Mouse (Mus musculus): ENCODE measurements around the gene Pla2g4f. TPM values are rescaled to one million over a fixed set of nuclear protein-coding genes. Genes with fewer than 3 reads are reported as not detected.

Pla2g4f gene
- polyA plus RNA-seq (2014; fragmentation: Nextera tagmentation; extraction: Ambion mirVana): not detected in 2 replicates

DNA sequence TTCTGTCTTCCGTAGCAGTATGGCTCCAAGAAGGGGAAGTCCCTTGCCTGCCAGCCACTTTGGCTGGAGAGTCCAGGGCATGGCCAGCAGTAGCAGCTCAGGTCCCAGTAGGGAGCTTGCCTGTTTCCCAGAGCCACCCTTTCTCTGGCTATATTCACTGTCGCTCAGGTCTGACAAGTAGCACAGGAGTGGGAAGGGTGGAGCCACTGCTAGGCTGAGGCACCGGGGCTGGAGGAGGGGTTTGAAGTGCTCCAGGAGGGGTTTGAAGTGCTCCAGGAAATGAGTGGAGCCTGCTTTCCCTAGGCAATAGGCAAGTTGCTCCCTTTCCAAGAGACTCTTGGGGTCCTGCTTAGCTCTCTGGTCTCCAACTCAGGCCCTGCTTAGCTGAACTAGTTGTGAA lies at the start of gene Pla2g4f:
Gene Pla2g4f, minus strand, starts transcription at position 190 of the 400 bp plus-strand sequence.
- Histone ChIP-seq H3K9ac (ENCODE audit: low read length) (no peak within 1 kb of the TSS), H3K36me3 (ENCODE audit: control insufficient read depth, insufficient read depth, low read length) (peaks cover 4% of the 10 kb centered on the region; the same call in 1 of the 2 replicates), H3K4me1 (ENCODE audit: control insufficient read depth, insufficient read depth, low read length) (no peaks in the 10 kb centered on the region), H3K4me3 (ENCODE audit: low read depth, low read length) (no peak within 1 kb of the TSS), H3K27me3 (ENCODE audit: control insufficient read depth, insufficient read depth, low read length) (no peaks in the 10 kb centered on the region), H3K9me3 (ENCODE audit: control insufficient read depth, low read length) (no peaks in the 10 kb centered on the region), H3K4me2 (no peak within 1 kb of the TSS), H3K27ac (ENCODE audit: low read depth, low read length) (no peak within 1 kb of the TSS)
- WGBS: 69% methylated on average over 3 of the region's 3 CpGs
- DNase-seq (ENCODE audit: low spot score, missing footprints) (no peak), ATAC-seq (ENCODE audit: low FRiP score) (no peak)

DNA sequence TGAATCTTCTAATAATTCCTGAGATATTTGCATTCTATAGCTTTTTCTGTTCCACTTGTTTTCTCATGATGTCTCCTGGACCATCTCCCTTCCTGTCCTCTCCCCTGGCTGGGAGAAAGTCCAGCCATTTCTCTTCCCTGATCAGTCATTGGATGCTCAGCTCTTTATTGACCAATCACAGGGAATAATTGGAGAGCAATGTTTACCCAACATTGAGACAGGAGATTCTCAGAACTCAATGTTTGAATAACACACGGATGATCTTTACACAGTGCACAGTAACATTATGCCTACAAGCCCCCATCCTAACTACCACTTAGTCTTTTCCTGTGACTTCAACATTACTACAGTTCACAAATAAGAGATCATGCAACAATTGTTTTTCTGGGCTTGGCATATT lies 46.5 kb upstream of the Pla2g4f start:
- DNase-seq (ENCODE audit: low spot score, missing footprints) (no peak), ATAC-seq (ENCODE audit: low FRiP score) (no peak)
- Histone ChIP-seq H3K4me2 (no peak overlapping the region), H3K27ac (ENCODE audit: low read depth, low read length) (no peak overlapping the region), H3K4me1 (ENCODE audit: control insufficient read depth, insufficient read depth, low read length) (no peaks in the 10 kb centered on the region), H3K9ac (ENCODE audit: low read length) (no peak overlapping the region), H3K4me3 (ENCODE audit: low read depth, low read length) (no peak overlapping the region), H3K36me3 (ENCODE audit: control insufficient read depth, insufficient read depth, low read length) (peaks cover 6% of the 10 kb centered on the region; the same call in 1 of the 2 replicates), H3K9me3 (ENCODE audit: control insufficient read depth, low read length) (no peaks in the 10 kb centered on the region), H3K27me3 (ENCODE audit: control insufficient read depth, insufficient read depth, low read length) (no peaks in the 10 kb centered on the region)
- WGBS: 88% methylated on average over 1 of the region's 1 CpGs

DNA sequence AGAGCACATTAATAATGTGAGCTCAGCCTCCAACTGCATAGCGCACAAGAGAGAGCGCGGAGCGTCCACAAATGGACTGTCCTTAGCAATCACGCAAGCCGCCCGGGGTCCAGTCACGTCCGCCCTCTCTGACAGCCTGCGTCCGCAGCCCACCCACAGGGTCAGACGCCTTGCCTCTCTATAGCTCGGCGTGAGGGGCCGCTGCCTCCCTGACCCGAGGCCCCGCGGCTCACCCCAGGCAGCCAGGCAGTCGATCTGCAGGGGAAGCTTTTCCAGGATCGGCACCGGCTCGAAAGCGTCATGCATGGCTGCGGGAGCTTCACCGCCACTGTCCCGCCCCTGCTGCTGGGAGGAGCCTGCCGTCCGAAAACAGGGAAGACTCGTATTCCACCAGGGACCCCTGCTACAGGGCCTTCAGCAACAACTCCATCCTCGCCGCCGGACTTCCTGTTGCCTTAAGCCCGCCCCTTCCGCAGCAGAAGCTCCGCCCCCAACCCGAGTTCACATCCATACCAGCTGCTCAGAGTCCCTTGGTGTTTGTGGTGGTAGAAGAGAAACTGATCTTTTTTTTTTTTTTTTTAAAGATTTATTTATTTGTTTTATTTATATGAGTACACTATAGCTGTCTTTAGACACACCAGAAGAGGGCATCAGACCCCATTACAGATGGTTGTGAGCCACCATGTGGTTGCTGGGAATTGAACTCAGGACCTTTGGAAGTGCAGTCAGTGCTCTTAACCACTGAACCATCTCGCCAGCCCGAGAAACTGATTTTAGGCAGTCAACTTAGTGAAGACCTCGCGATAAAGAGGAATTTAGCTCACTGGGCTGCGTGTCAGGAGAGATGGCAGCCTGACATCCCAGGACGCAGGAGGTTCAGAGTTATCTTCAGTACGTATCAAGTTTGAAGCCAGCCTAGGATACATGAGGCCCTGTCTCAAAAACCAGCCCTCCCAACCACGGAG lies 39.0 kb upstream of the Pla2g4f start, which contains the start of gene Vps39:
Gene Vps39, minus strand, starts transcription at position 456 of the 965 bp plus-strand sequence.
- ATAC-seq (ENCODE audit: low FRiP score): peak; percentile 98
- H3K4me2 ChIP-seq: peak within 1 kb of the TSS; percentile 74
- no peaks in the 10 kb centered on the region for H3K27me3 ChIP-seq (ENCODE audit: control insufficient read depth, insufficient read depth, low read length)
- H3K9me3 ChIP-seq (ENCODE audit: control insufficient read depth, low read length): no peaks in the 10 kb centered on the region
- peak; percentile 97 for DNase-seq (ENCODE audit: low spot score, missing footprints)
- H3K27ac ChIP-seq (ENCODE audit: low read depth, low read length): peak within 1 kb of the TSS; percentile 62; the same call in 1 of the 2 replicates
- H3K9ac ChIP-seq (ENCODE audit: low read length): peak within 1 kb of the TSS; percentile 88
- peaks cover 2% of the 10 kb centered on the region; the same call in 1 of the 2 replicates for H3K36me3 ChIP-seq (ENCODE audit: control insufficient read depth, insufficient read depth, low read length)
- 12% methylated on average over 36 of the region's 44 CpGs for WGBS
- peaks cover 11% of the 10 kb centered on the region; the same call in 1 of the 2 replicates for H3K4me1 ChIP-seq (ENCODE audit: control insufficient read depth, insufficient read depth, low read length)
- H3K4me3 ChIP-seq (ENCODE audit: low read depth, low read length): peak within 1 kb of the TSS; percentile 87

DNA sequence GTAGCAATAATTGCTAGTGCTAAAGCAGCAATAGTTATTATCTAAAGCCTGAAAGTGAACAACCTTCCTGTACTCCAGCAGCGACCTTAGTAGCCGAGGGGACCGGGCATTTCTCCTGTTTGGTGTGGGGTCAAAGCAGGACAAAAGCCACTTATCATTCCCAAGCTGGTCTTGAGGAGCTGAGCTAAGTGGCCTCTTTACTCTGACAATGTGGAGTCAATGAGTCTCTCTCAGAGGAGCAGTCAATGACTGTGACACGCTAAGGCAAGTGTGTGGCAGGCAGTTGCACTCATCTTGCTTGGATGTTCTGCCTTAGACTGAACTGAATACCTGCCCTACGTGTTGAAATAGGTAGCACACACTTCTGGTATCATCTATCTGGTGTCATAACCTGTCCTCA lies 37.4 kb upstream of the Pla2g4f start:
- ATAC-seq (ENCODE audit: low FRiP score) (no peak), DNase-seq (ENCODE audit: low spot score, missing footprints) (no peak)
- Histone ChIP-seq H3K9me3 (ENCODE audit: control insufficient read depth, low read length) (no peaks in the 10 kb centered on the region), H3K27me3 (ENCODE audit: control insufficient read depth, insufficient read depth, low read length) (no peaks in the 10 kb centered on the region), H3K9ac (ENCODE audit: low read length) (no peak overlapping the region), H3K36me3 (ENCODE audit: control insufficient read depth, insufficient read depth, low read length) (peaks cover 2% of the 10 kb centered on the region; the same call in 1 of the 2 replicates), H3K27ac (ENCODE audit: low read depth, low read length) (no peak overlapping the region), H3K4me3 (ENCODE audit: low read depth, low read length) (no peak overlapping the region), H3K4me1 (ENCODE audit: control insufficient read depth, insufficient read depth, low read length) (peaks cover 11% of the 10 kb centered on the region; the same call in 1 of the 2 replicates), H3K4me2 (no peak overlapping the region)
- WGBS: 84% methylated on average over 5 of the region's 5 CpGs

DNA sequence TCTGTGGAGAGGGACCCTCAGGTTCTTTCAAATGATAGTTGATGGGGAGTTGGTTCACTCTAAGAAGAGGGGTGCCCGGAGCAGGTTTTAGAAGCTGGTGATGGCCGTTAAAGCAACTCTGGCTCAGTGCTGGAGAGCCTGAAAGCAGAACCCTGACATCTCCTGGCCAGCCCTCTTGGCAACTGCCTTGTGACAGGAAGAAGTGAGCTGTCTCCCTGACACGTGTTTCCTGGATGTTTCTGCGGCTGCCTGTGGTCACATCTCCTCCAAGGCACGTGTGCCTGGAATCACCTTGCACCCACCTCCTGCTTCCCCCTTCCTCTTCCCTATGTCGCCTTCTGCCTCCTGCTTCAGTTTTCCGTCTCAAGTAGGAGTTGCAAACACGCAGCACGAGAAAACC lies 34.2 kb upstream of the Pla2g4f start:
- no peak for DNase-seq (ENCODE audit: low spot score, missing footprints)
- Histone ChIP-seq H3K27me3 (ENCODE audit: control insufficient read depth, insufficient read depth, low read length) (no peaks in the 10 kb centered on the region), H3K4me3 (ENCODE audit: low read depth, low read length) (no peak overlapping the region), H3K4me1 (ENCODE audit: control insufficient read depth, insufficient read depth, low read length) (peaks cover 11% of the 10 kb centered on the region; the same call in 1 of the 2 replicates), H3K9me3 (ENCODE audit: control insufficient read depth, low read length) (no peaks in the 10 kb centered on the region), H3K9ac (ENCODE audit: low read length) (no peak overlapping the region), H3K4me2 (no peak overlapping the region), H3K27ac (ENCODE audit: low read depth, low read length) (no peak overlapping the region), H3K36me3 (ENCODE audit: control insufficient read depth, insufficient read depth, low read length) (0 out of 2 replicates have a peak, but pooled peaks cover 2% of the 10 kb centered on the region)
- 86% methylated on average over 9 of the region's 9 CpGs for WGBS
- ATAC-seq (ENCODE audit: low FRiP score): no peak

DNA sequence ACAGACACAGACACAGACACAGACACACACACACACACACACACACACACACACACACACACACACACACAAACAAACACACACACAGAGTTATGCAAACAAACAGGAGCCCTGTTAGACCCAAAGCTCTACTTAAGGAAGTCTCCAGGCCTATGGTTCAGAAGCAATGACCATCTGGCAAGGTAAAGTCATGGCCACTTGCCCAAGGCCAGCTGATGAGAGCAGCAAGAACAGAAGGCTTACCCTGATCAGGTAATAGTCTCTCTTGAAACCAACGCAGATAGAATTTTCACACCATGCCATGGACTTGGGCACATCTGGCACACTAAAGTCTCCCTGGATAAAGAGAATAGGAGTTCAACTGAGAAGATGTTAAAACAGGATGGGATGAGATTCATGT lies 27.8 kb upstream of the Pla2g4f start:
- ATAC-seq (ENCODE audit: low FRiP score) (no peak), DNase-seq (ENCODE audit: low spot score, missing footprints) (no peak)
- Histone ChIP-seq H3K4me3 (ENCODE audit: low read depth, low read length) (no peak overlapping the region), H3K27me3 (ENCODE audit: control insufficient read depth, insufficient read depth, low read length) (no peaks in the 10 kb centered on the region), H3K9me3 (ENCODE audit: control insufficient read depth, low read length) (no peaks in the 10 kb centered on the region), H3K27ac (ENCODE audit: low read depth, low read length) (no peak overlapping the region), H3K4me2 (no peak overlapping the region), H3K9ac (ENCODE audit: low read length) (no peak overlapping the region), H3K36me3 (ENCODE audit: control insufficient read depth, insufficient read depth, low read length) (peaks cover 5% of the 10 kb centered on the region; the same call in 1 of the 2 replicates), H3K4me1 (ENCODE audit: control insufficient read depth, insufficient read depth, low read length) (no peaks in the 10 kb centered on the region)
- WGBS: 91% methylated on average over 1 of the region's 1 CpGs

DNA sequence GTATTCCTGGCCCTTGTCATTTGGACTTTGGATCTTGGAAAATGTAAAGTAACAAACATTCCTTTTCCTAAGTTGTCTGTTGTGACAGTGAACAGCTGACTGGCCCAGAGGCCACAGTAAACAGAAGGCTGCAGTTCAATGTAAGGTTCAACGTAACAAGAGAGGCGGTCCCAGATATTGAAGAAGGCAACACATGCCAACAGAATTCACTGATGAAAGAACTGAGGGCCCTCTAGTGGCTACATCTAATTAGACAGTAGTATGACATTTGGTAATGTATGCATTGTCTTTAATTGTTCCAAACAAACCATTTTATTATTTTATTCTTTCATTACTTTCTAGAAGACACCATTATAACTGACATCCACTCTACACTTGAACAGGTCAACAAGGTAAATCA lies 23.9 kb upstream of the Pla2g4f start:
- ATAC-seq (ENCODE audit: low FRiP score): no peak
- WGBS: 85% methylated on average over 2 of the region's 2 CpGs

DNA sequence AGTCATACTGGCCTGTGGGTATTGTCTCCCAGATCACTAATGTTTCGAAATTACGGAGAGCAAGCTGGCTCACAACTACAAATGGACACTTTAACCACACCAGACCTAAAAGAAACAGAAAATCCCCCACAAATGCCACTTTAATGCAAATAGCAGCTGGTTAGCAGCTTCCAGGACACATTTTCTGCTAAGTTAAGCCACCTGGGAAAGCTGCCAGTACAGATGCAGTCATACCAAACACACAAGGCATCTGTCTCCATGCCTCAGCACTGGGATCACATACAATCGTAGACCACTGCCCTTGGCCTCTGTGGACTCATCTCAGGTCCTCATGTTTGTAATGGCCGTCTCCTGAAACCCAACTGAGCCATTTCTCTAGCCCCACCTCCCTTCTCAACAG lies 17.6 kb upstream of the Pla2g4f start:
- no peak overlapping the region for H3K27ac ChIP-seq (ENCODE audit: low read depth, low read length)
- no peaks in the 10 kb centered on the region for H3K9me3 ChIP-seq (ENCODE audit: control insufficient read depth, low read length)
- H3K4me1 ChIP-seq (ENCODE audit: control insufficient read depth, insufficient read depth, low read length): no peaks in the 10 kb centered on the region
- no peak overlapping the region for H3K4me2 ChIP-seq
- no peak for DNase-seq (ENCODE audit: low spot score, missing footprints)
- peaks cover 11% of the 10 kb centered on the region; the same call in 1 of the 2 replicates for H3K36me3 ChIP-seq (ENCODE audit: control insufficient read depth, insufficient read depth, low read length)
- no peak overlapping the region for H3K4me3 ChIP-seq (ENCODE audit: low read depth, low read length)
- ATAC-seq (ENCODE audit: low FRiP score): no peak
- no peak overlapping the region for H3K9ac ChIP-seq (ENCODE audit: low read length)
- no peaks in the 10 kb centered on the region for H3K27me3 ChIP-seq (ENCODE audit: control insufficient read depth, insufficient read depth, low read length)
- WGBS: 91% methylated on average over 4 of the region's 4 CpGs

More for the DNA sequence above, 23.9 kb upstream of the Pla2g4f start:
- Histone ChIP-seq H3K36me3 (ENCODE audit: control insufficient read depth, insufficient read depth, low read length) (peaks cover 4% of the 10 kb centered on the region; the same call in 1 of the 2 replicates), H3K27ac (ENCODE audit: low read depth, low read length) (no peak overlapping the region), H3K9me3 (ENCODE audit: control insufficient read depth, low read length) (no peaks in the 10 kb centered on the region), H3K4me2 (no peak overlapping the region), H3K9ac (ENCODE audit: low read length) (no peak overlapping the region), H3K27me3 (ENCODE audit: control insufficient read depth, insufficient read depth, low read length) (no peaks in the 10 kb centered on the region), H3K4me3 (ENCODE audit: low read depth, low read length) (no peak overlapping the region), H3K4me1 (ENCODE audit: control insufficient read depth, insufficient read depth, low read length) (no peaks in the 10 kb centered on the region)
- no peak for DNase-seq (ENCODE audit: low spot score, missing footprints)

DNA sequence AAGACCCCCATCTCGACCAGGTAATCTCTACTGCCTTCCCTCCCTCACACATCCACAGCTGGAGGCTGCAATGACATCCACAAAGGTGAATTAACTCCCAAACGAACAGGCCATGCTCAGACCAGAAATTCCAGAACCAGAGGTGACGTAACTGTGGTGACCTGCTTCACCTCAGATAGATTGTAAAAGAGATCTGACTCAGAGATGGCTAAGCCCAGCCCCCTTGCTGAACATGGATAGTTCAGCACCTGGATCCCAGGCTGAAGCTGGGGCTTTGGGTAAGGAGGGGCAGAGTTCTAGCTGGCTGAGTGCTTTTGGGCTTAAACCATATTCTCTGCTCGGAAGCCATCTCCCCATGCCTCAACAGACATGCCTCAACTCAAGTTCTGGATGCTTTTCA lies 1.1 kb upstream of the Pla2g4f start:
- no peak for DNase-seq (ENCODE audit: low spot score, missing footprints)
- no peak for ATAC-seq (ENCODE audit: low FRiP score)
- WGBS: 81% methylated on average over 4 of the region's 4 CpGs

More for the DNA sequence above, 1.1 kb upstream of the Pla2g4f start:
- Histone ChIP-seq H3K27ac (ENCODE audit: low read depth, low read length) (no peak overlapping the region), H3K4me2 (no peak overlapping the region), H3K4me3 (ENCODE audit: low read depth, low read length) (no peak overlapping the region), H3K27me3 (ENCODE audit: control insufficient read depth, insufficient read depth, low read length) (no peaks in the 10 kb centered on the region), H3K36me3 (ENCODE audit: control insufficient read depth, insufficient read depth, low read length) (peaks cover 4% of the 10 kb centered on the region; the same call in 1 of the 2 replicates), H3K9ac (ENCODE audit: low read length) (no peak overlapping the region), H3K9me3 (ENCODE audit: control insufficient read depth, low read length) (no peaks in the 10 kb centered on the region), H3K4me1 (ENCODE audit: control insufficient read depth, insufficient read depth, low read length) (no peaks in the 10 kb centered on the region)

All from midbrain, embryonic 11.5 days (tissue).